Mouse (Mus musculus) olfactory bulb, adult 2 months (tissue): ENCODE measurements around the gene Rnh1. TPM values are rescaled to one million over a fixed set of nuclear protein-coding genes. Genes with fewer than 3 reads are reported as not detected.

Experiments used
- H3K27ac ChIP-seq: fragments of 200-500 bp; 2 replicates; pipeline ENCODE4 v1.5.1; 2012; ENCODE audit warnings: low read depth, low read length; ENCODE audit not compliant: insufficient read depth
- H3K4me1 ChIP-seq: fragments of 200-500 bp; 2 replicates; pipeline ENCODE4 v1.6.1; 2012; ENCODE audit warnings: low read length; ENCODE audit not compliant: control insufficient read depth, insufficient read depth
- H3K4me3 ChIP-seq: fragments of 200-500 bp; 2 replicates; pipeline ENCODE4 v1.5.1; 2012; ENCODE audit warnings: mild to moderate bottlenecking, low read depth, low read length, moderate library complexity; ENCODE audit not compliant: insufficient read depth
- CTCF ChIP-seq: fragments of 200-500 bp; IDR thresholded peaks from 2 replicates; pipeline ENCODE4 v1.5.1; 2012; ENCODE audit warnings: low read depth, mild to moderate bottlenecking, low read length, moderate library complexity; ENCODE audit not compliant: insufficient read depth
- POLR2A ChIP-seq: fragments of 200-500 bp; IDR thresholded peaks from 2 replicates; pipeline ENCODE4 v1.6.1; 2012; ENCODE audit warnings: mild to moderate bottlenecking, low read depth, low read length, moderate library complexity; ENCODE audit not compliant: insufficient read depth
- WGBS: fragments of 180-500 bp; shearing (Covaris S2); methylation state at CpG from one replicate; pipeline ENCODE4 v1.1.7; 2018; 5-methylcytosine and 5-hydroxymethylcytosine counted together
- polyA plus RNA-seq: library from polyadenylated mRNA; stranded (reverse); fragments of >200 nt; gene quantifications from 2 replicates; pipeline ENCODE4 v1.2.4, GENCODE M21; 2012; ENCODE audit warnings: low replicate concordance; ENCODE audit not compliant: missing spikeins, insufficient read depth, insufficient read length

Gene Rnh1
- polyA plus RNA-seq, 1 experiment = not detected

DNA sequence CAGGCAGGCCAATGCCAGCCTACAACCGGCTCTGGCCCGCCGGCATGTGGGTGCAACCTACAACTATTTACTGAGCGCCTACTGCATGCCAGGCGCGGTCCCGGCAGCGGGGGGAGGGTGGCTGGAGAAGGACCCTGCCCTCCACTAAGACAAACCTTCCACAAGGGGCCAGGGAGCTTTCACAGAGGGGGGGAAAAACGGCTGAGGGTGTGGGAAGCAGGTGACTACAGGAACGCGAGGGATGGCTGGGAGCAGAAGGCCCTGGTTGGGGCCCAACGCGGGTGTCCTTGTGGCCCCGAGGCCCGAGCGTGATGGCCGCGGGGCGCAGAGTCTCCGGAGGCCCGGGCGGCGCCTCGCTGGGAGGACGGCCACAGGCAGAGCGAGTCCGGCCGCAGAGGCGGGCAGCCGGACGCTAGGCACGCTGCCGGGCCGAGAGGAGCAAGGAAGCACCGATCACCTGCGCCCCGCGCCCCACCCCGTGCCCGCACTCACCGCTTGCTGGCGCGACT lies 20.7 kb upstream of the Rnh1 start:
- TF ChIP-seq CTCF (no peak), POLR2A (0 out of 2 replicates have a peak, but pooled peaks have one; percentile 13)
- Histone ChIP-seq H3K27ac (peak overlapping the region; percentile 30; the same call in 1 of the 2 replicates), H3K4me3 (peak overlapping the region; percentile 80), H3K4me1 (peaks cover 27% of the 10 kb centered on the region)
- WGBS = 1% methylated on average over 40 of the region's 43 CpGs

DNA sequence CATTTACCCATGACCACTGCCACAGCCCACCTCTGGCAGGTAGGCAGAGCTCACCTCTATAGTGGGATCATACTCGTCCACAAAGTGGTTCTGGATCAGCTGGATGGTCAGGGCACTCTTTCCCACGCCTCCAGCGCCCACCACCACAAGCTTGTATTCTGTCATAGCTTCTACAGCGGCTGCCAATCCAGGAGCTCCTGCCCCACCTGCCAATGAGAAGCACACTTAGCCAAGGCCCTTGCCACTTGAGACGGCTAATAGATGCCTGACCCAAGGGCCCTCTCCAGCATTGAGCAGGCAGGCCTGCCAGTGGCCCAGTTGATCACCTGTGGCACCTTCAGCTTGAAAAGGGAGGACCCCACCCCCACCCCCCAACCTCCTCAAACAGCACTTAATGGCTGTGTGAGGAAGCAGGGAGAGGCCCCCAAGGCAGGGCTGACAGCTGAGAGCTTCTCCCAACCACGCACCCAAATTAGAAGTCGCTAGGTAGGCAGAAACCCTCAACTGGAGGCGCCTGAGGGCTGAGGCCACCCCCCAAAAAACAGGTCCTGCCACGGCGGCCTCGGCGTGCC lies 20.2 kb upstream of the Rnh1 start:
- WGBS = 26% methylated on average over 12 of the region's 12 CpGs
- peaks cover 27% of the 10 kb centered on the region for H3K4me1 ChIP-seq
- no peak for TF ChIP-seq CTCF
- no peak for TF ChIP-seq POLR2A
- no peak overlapping the region for H3K27ac ChIP-seq
- H3K4me3 ChIP-seq = peak overlapping the region; percentile 80

DNA sequence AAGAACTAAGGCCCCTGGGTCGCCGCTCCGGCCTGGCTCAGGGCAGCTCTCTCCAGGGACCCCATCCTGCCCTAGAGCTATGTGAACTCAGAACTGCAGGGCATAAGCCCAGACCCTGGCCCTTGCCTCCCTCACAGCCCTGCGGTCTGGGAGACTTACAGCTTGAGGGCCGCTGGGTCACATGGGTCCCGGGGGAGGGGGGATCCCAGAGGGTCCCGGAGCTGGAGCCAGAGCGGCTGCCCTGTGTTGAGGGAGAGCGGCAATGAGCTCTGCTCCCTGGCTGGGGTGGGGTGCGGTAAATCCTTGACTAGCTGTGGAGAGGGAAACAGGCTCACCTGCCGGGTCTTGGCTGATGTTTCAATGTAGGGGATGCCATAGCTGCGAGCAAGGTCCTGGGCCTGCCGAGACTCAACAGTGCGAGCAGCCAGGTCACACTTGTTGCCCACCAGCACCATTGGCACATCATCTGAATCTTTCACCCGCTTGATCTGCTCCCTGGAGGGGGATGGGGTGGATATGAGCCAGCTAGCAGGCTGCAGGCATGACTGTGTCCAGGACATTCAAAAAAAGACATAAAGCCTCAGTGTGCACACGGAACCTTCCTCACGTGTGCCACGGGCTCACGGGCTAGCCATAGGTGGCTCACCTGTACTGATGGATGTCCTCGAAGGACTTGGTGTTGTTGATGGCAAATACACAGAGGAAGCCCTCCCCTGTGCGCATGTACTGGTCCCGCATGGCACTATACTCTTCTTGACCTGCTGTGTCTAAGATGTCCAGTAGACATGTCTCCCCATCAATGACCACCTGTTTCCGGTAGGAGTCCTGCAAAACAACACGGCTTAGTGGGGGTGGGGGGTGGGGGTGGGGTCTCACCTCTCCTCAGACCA lies 19.4 kb upstream of the Rnh1 start:
- Histone ChIP-seq H3K27ac (no peak overlapping the region), H3K4me3 (no peak overlapping the region), H3K4me1 (peaks cover 27% of the 10 kb centered on the region)
- 87% methylated on average over 24 of the region's 24 CpGs for WGBS
- TF ChIP-seq CTCF (no peak), POLR2A (no peak)

DNA sequence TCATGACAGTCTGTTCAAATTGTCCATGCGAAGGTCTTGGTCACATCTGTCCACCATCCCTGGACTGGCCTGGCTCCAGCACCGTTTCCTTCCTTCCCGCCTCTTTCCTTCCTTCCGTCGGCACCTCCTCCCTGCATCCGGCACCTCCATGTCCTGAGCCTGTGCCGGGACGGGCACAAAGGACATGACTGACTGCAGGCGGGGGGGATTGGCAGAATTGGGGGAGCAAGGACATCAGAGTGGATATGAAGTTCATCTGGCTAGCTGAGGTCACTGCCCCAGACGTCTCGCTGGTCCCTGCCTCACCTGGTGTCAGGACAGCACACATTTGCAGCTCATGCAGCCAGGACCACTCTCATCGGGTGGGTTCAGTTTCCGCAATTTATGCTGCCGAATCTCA lies 18.4 kb upstream of the Rnh1 start:
- WGBS = 87% methylated on average over 14 of the region's 14 CpGs
- no peak for TF ChIP-seq CTCF
- no peak for TF ChIP-seq POLR2A
- no peak overlapping the region for H3K4me3 ChIP-seq
- no peak overlapping the region for H3K27ac ChIP-seq
- peaks cover 27% of the 10 kb centered on the region for H3K4me1 ChIP-seq

DNA sequence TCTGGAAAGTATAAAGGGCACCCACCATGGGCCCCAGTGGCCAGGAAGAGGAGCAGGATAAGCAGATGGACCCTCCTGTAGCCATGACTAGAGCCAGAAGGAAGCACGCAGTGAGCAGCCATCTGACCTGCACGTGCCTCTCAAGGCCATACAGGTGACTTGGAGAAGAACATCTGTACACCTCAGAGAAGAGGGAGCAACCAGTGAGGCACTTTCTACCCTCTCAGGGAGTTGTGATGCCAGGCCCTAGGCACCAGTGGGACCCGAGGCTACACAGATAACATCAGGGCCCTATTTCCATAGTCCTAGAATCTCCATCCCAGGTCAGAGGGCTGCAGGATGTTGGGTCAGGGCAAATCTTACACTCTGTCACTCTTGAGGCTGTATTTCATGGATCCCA lies 17.6 kb upstream of the Rnh1 start:
- Histone ChIP-seq H3K27ac (no peak overlapping the region), H3K4me3 (no peak overlapping the region), H3K4me1 (peaks cover 27% of the 10 kb centered on the region)
- TF ChIP-seq CTCF = no peak
- TF ChIP-seq POLR2A = no peak
- 95% methylated on average over 3 of the region's 3 CpGs for WGBS

DNA sequence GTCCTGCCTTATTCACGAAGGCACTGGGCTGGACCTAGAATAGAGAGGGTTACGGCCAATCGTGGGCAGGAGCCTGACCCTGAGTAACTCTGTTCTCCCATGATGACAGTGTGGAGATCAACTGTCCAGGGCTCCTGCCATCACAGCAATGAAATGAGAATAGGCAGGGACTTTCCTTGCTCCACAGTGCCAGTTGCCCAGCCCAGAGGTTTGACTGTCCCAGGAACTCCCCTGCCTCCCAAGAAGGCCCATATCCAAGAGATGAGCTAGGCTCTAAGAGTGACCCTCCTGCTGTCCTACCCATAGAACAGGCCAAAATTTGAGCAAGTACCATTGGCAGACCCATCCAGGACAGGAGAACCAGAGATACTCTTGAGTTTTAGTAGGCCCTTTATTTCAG lies 16.1 kb upstream of the Rnh1 start:
- 86% methylated on average over 3 of the region's 3 CpGs for WGBS
- Histone ChIP-seq H3K4me3 (no peak overlapping the region), H3K27ac (no peak overlapping the region), H3K4me1 (peaks cover 21% of the 10 kb centered on the region)
- TF ChIP-seq POLR2A (no peak), CTCF (no peak)

DNA sequence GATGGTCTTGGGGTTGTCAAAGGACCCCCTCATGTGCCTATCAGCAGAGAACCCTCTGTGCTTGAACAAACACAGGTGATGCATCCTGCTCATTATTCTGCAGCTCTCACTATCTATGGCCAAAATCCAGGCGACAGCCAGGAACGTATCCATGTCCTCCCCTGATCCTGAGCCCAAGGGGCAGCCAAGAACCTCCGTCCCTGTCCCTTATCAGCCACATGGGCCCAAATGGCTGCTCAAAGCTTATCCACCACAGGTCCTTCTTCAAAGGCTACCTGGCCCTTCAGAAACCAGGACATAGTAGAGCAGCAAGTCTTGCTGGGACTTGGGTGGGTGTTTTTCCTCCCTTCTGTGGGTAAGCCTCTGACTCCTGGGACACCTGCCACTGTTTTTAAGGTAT lies 15.5 kb upstream of the Rnh1 start:
- H3K4me3 ChIP-seq = no peak overlapping the region
- no peak overlapping the region for H3K27ac ChIP-seq
- H3K4me1 ChIP-seq = peaks cover 20% of the 10 kb centered on the region
- 89% methylated on average over 3 of the region's 3 CpGs for WGBS
- no peak for TF ChIP-seq POLR2A
- TF ChIP-seq CTCF = no peak

DNA sequence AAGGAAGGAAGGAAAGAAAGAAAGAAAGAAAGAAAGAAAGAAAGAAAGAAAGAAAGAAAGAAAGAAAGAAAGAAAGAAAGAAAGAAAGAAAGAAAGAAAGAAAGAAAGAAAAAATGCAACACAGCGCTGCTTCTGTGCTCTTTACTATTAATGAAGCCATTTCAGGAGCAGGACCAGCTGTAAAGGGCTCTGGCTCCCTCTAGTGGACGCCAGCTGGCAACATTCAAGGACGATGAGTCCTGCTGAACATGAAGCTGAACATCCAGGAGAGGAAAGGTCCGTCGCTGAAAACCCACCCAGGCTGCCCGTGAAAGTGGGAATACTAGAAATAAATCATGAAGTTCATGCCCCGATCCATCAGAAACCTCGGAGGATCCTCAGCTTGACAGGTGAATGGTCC lies 3.5 kb upstream of the Rnh1 start:
- TF ChIP-seq CTCF (peak; percentile 59), POLR2A (no peak)
- H3K4me1 ChIP-seq = no peaks in the 10 kb centered on the region; the same call in 1 of the 2 replicates
- H3K4me3 ChIP-seq = no peak overlapping the region
- H3K27ac ChIP-seq = no peak overlapping the region
- WGBS = 1% methylated on average over 8 of the region's 8 CpGs

DNA sequence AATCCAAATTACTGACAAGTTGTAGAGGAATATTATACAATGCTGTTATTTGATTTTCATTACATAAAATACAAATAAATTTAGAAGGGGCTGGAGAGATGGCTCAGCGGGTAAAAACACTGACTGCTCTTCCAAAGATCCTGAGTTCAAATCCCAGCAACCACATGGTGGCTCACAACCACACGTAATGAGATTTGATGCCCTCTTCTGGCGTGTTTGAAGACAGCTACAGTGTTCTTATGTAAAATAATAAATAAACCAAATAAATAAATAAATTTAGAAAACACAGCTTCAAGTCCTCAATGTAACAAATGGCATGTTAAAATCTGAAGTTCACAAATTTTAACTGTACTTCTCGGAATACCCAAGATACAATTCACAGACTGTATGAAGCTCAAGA lies 2.4 kb upstream of the Rnh1 start:
- 77% methylated on average over 4 of the region's 4 CpGs for WGBS
- no peak for TF ChIP-seq CTCF
- TF ChIP-seq POLR2A = no peak
- no peaks in the 10 kb centered on the region; the same call in 1 of the 2 replicates for H3K4me1 ChIP-seq
- no peak overlapping the region for H3K27ac ChIP-seq
- no peak overlapping the region for H3K4me3 ChIP-seq
